Mouse (Mus musculus) embryonic facial prominence, embryonic 11.5 days (tissue): Measurements from ENCODE around the gene Ablim1. TPM values are rescaled to one million over a fixed set of nuclear protein-coding genes. Genes with fewer than 3 reads are reported as not detected.

ENCODE experiments used
- ATAC-seq: fragments of 200-750 bp; cut with Nextera tagmentation; replicated peaks from 2 replicates; pipeline ENCODE4 v1.8.0; 2017; ENCODE audit warnings: low read depth; ENCODE audit not compliant: insufficient number of reproducible peaks, low FRiP score, low TSS enrichment
- DNase-seq: peaks from one replicate; pipeline ENCODE4 v3.0.0-alpha.2; 2015; ENCODE audit warnings: low spot score
- H3K27ac ChIP-seq: fragments of 300-500 bp; sonication (generic); replicated peaks from 2 replicates; pipeline ENCODE4 v1.5.1; 2014; ENCODE audit warnings: mild to moderate bottlenecking, low read depth, low read length, control low read depth
- H3K27me3 ChIP-seq: fragments of 300-500 bp; sonication (generic); 2 replicates; pipeline ENCODE4 v1.6.1; 2014; ENCODE audit warnings: mild to moderate bottlenecking, low read length, moderate library complexity, mixed read lengths; ENCODE audit not compliant: control insufficient read depth, insufficient read depth
- H3K36me3 ChIP-seq: fragments of 300-500 bp; sonication (generic); replicated peaks from 2 replicates; pipeline ENCODE4 v1.6.1; 2014; ENCODE audit warnings: low read depth, mild to moderate bottlenecking, low read length, moderate library complexity, mixed read lengths; ENCODE audit not compliant: control insufficient read depth, insufficient read depth
- H3K4me1 ChIP-seq: fragments of 300-500 bp; sonication (generic); 2 replicates; pipeline ENCODE4 v1.6.1; 2014; ENCODE audit warnings: low read length, mixed read lengths; ENCODE audit not compliant: control insufficient read depth, insufficient read depth
- H3K4me2 ChIP-seq: fragments of 300-500 bp; sonication (generic); 2 replicates; pipeline ENCODE4 v1.6.1; 2014; ENCODE audit warnings: low read depth, mild to moderate bottlenecking, control low read depth, low read length, moderate library complexity
- H3K4me3 ChIP-seq: fragments of 300-500 bp; sonication (generic); 2 replicates; pipeline ENCODE4 v1.5.1; 2014; ENCODE audit warnings: low read depth, low read length, control low read depth
- H3K9ac ChIP-seq: fragments of 300-500 bp; sonication (generic); replicated peaks from 2 replicates; pipeline ENCODE4 v1.6.1; 2014; ENCODE audit warnings: mild to moderate bottlenecking, control low read depth, low read length
- H3K9me3 ChIP-seq: fragments of 300-500 bp; sonication (generic); replicated peaks from 2 replicates; pipeline ENCODE4 v1.6.1; 2016; ENCODE audit warnings: mild to moderate bottlenecking, low read length, inconsistent platforms, mixed read lengths; ENCODE audit not compliant: control insufficient read depth
- WGBS: fragments of 180-500 bp; shearing (Covaris S2); extraction: QIAGEN DNeasy Blood & Tissue Kit; methylation state at CpG from one replicate; pipeline ENCODE4 v1.1.7; 2014; 5-methylcytosine and 5-hydroxymethylcytosine counted together
- polyA plus RNA-seq: library from polyadenylated mRNA; unstranded; fragments of >200 nt; fragmentation: Nextera tagmentation; extraction: Ambion mirVana; gene quantifications from 2 replicates; pipeline ENCODE4 v1.2.1, GENCODE M21; 2014

The Ablim1 gene
- polyA plus RNA-seq, 1 experiment from 2014 or later: 22.8 TPM

- no peak overlapping the region for H3K27ac ChIP-seq
- DNase-seq (no peak), ATAC-seq (no peak)
- no peak overlapping the region for H3K9ac ChIP-seq
- no peaks in the 10 kb centered on the region for H3K9me3 ChIP-seq
- no peaks in the 10 kb centered on the region for H3K27me3 ChIP-seq
- no peaks in the 10 kb centered on the region for H3K36me3 ChIP-seq
- 72% methylated on average over 10 of the region's 10 CpGs for WGBS
- no peak overlapping the region for H3K4me2 ChIP-seq
- no peak overlapping the region for H3K4me3 ChIP-seq
- H3K4me1 ChIP-seq: no peaks in the 10 kb centered on the region
Measured at GRCm38 (mm10) chr19:56983757-56984156, 331.0 kb downstream of the Ablim1 start.

Other genes with a start within 250 kb of the Ablim1 start
- 14.9 and 16.4 TPM in 2 replicates for gene Fam160b1, start 45.8 kb upstream of the Ablim1 start, polyA plus RNA-seq
- 21.0 and 24.2 TPM in 2 replicates for gene Trub1, start 138.0 kb upstream of the Ablim1 start, polyA plus RNA-seq